Mouse (Mus musculus): ENCODE results near the gene Nt5c3b.

GRCm38 (mm10) chr11:100398517-100398916, 43.1 kb downstream of the Nt5c3b start:
- TF ChIP-seq CTCF (IDR thresholded peaks at IDR 0.05; ENCODE audit: control insufficient read depth, insufficient read depth, insufficient read length) (no peak), MAX (IDR thresholded peaks at IDR 0.05) (no peak), USF1 (IDR thresholded peaks at IDR 0.05; ENCODE audit: low read depth) (no peak), MYOD1 (IDR thresholded peaks at IDR 0.05; ENCODE audit: control insufficient read depth, insufficient read length, low read depth) (no peak), MYOG (IDR thresholded peaks at IDR 0.05; ENCODE audit: control insufficient read depth, extremely low read depth, insufficient read length) (no peak), CEBPB (IDR thresholded peaks at IDR 0.05; ENCODE audit: low read depth) (no peak), FOSL1 (IDR thresholded peaks at IDR 0.05; ENCODE audit: insufficient read depth, low read length, poor library complexity, severe bottlenecking) (no peak)
